Mouse (Mus musculus) right cerebral cortex, postnatal 14 days (tissue): ENCODE measurements at regions not wholly inside any gene's neighbourhood (a gene's known extent, or its start where the extent isn't known, plus 50 kb on each side); places are given as distances from the start of the nearest gene placed in this dataset.

Experiments
- DNase-seq: peaks from one replicate; pipeline ENCODE4 v3.0.0; 2022

- no peak for DNase-seq
Measured at GRCm38 (mm10) chr2:55817273-55817672, 381.5 kb downstream of the Kcnj3 start.

GRCm38 (mm10) chr2:55818220-55818619 is 382.4 kb downstream of the Kcnj3 start:
- peak; percentile 31 for DNase-seq

GRCm38 (mm10) chr2:55822726-55823125 is 387.0 kb downstream of the Kcnj3 start:
- no peak for DNase-seq

GRCm38 (mm10) chr2:55841521-55841920 is 405.8 kb downstream of the Kcnj3 start:
- peak; percentile 32 for DNase-seq

- no peak for DNase-seq
Measured at GRCm38 (mm10) chr2:55846832-55847382, 411.1 kb downstream of the Kcnj3 start.

- DNase-seq: no peak
Measured at GRCm38 (mm10) chr2:55862479-55862878, 426.7 kb downstream of the Kcnj3 start.

DNA sequence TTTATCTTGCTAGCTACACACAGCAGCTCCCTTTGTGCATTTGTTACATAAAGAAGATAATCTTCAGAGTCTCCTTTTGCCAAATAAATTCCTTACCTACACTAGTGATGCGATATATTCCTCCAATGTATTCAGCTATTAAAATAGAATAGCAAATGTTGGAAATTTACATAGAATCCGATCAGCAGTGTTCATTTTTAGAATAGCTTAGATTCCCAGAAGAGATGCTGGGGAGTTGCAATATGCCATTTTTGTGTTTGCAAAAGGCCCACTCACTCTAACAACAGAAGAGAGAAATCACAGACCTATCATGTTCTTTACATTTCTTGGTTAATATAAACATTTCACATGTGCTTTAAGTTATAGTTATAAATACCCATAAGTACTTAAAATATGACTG is 454.2 kb downstream of the Kcnj3 start:
- no peak for DNase-seq

GRCm38 (mm10) chr2:55892821-55893535 is 457.2 kb downstream of the Kcnj3 start:
- DNase-seq: no peak

- no peak for DNase-seq
Measured at GRCm38 (mm10) chr2:55920294-55920693, 484.5 kb downstream of the Kcnj3 start.
